Mouse (Mus musculus): ENCODE data around the gene Scoc.
"Not testable (repeated sequence)": the region's sequence is repeated elsewhere in the genome, so short reads cannot be mapped to it uniquely, and the experiment has no call there.

The Scoc gene

DNA sequence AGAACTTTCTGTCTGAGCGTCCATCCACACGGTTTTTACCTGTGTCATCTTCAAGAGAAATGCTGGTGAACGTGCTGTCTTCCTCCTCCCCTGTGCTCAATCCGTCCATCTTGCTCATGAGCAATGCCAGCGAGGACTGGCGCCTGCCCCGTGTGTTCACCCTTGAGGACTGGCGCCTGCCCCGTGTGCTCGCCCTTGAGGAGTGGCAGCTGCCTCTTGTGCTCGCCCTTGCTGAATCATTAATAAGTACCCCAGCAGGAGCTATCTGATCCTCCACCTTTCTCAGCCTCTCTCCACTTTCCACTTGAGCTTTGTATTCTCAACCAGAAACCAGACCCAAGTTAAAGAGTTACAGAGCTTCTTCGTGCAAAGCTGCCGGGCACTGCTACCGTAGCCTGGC lies at the start of gene Scoc:
Gene Scoc, minus strand, starts transcription at position 170 of the 400 bp plus-strand sequence.
- no peak for DNase-seq (ENCODE audit: low read depth, low spot score)

DNA sequence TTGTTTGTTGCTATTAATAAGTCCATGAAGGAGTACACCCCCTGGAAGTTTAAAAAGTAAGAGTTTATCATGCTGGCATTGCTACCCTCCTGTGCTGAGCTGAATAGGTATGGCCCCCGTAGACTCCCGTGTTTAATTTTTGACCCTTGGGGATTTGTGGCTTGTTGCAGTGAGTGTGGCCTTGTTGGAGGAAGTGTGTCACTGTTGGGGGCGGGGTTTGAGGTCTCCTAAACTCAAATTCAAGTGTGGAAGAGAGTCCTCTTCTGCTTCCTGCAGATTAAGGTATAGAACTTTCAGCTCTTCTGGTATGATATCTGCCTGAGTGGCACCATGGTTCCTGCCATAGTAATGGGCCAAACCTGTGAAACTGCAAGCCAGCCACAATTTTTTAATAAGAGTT lies 1.4 kb upstream of the Scoc start:
- no peak for DNase-seq (ENCODE audit: low read depth, low spot score)

DNA sequence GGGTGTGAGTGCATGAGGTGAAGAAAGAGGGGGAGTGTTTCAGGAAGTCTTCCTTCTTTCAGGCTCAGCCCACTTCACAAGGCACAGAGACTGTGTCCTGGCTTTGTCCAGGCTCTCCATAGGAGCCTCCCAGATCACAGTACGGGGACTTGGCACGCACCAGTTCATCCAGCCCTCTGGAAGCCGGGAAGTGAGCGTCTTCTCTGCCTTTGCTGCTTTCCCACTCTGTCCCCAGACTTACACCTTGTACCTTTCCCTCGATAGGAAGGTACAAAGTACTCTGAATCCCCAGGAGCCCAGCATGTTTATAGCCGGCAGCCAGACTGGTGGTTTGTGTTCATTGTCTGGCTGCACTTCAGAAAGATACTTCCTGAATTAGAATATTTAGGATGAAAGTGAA lies 1.1 kb downstream of the Scoc start:
- DNase-seq (ENCODE audit: low read depth, low spot score), result peak; percentile 12

DNA sequence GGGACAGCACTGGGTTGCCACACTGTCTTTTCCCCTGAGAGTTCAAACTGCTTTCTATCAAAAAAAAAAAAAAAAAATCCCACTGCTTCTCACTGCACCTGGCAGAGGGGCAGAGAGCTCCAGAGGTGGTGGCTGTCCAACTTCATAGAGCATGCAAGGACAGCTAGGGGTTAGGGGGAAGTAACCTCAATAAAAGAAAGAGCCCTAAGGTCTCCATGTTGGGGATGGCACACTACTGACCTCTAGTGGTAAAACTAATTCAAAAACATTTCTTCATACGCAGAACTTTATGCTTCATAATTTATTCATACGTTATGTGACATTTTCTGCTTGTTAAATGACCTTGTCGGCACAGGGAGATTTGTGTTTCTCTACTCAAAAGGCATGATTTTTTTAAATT lies 7.1 kb downstream of the Scoc start:
- peak; percentile 20 for DNase-seq (ENCODE audit: low read depth, low spot score)

DNA sequence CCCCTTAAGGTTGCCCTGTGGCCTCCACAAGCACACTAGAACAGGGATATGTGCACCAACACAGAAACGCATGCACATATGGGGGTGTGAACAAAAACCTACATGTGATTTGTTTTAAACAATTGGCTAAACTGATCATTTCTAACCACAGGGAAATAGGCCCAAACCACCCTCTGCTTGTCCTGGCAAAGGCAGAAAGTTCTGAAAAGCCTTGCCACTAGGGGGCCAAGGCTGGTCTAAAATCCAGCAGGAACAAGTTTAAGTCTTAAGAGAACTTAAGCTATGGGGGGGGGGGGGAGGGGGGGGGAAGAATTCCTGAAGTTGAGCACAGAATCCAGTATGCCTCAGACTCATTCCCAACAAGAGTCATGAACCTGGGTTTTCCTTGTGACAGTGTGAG lies 8.2 kb downstream of the Scoc start:
- peak; percentile 84 for DNase-seq (ENCODE audit: low read depth, low spot score)

DNA sequence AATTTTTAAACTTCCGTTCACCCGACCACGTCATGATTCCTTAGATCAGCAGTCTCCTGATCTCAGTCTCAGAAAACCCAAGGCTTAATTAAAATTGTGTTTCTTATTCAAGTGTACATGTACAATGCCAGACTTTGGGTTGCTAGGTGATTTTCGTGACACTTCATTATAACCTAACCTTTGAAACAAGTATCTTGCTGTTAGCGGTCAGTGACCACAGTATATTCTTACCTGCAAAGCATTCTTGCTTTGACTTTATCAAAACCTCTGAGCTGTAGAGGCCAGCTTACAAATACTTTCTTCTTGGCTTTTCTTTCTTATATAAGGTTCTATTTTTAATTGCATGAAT lies 15.2 kb downstream of the Scoc start:
- no peak for DNase-seq (ENCODE audit: low read depth, low spot score)

DNA sequence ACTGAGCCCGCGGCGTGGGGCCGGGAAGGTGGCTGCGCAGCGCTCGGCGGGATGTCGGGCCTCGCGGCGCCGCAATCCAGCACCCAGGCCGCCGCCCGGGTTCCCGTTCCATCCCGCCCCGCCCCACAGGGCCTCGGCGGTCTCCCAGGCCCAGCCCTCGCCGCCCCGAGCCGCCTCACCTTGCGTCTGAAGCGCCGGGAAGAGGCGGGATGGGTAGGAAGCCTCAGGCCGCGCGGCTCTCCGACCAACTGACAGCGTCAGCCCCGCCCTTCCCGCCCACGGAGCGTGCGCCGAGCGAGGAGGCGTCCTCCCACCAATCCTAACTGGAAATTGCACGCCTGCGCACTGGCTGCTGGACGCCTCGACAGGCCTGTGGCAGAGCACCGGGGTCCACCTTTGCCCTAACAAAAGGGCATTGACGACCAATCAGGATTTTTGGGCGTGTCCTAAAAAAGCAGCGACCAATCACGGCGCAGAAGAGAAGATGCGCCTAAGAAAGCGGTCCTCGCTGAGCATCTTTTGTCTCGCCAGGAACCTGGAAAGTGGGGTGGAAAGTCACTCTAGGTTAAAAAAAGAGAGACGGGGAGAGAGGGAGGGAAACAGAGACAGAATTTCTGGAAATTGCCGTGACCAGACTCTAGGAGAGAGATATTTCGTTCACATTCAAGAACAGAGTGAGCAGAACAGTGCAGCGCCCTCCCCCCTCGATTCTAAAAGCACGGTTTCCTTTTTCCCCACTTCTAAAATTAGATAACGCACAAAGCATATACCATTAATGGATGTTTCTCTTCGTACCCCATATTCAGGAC lies 15.7 kb downstream of the Scoc start:
- DNase-seq (ENCODE audit: low read depth, low spot score), result peak; percentile 100

DNA sequence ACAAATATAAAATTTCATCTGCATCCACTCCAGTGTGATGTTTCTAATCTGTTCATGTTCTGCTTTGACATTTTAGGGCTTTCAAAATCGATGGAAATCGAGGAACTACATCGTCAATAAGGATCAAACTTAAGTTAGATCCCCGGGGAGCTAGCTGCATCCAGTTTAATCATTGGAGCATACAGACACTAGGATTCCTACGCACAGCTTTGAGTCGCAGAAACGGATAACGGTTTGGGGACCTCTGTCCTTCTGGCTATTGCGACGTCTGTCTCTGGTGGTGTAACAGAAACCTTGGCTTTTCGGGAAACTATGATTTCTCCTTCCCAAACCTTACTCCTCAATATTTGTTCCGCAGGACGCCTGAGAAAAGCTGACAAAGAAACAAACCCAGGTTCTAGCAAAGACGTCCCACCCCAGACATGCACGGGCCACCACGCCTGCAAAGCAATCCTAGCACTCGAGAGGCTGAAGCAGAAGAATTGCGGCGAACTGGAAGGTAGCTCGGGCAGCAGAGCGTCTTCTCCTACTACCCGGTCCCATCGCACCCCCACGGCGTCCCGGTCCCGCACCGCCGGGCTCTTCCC lies 16.4 kb downstream of the Scoc start:
- no peak for DNase-seq (ENCODE audit: low read depth, low spot score)

DNA sequence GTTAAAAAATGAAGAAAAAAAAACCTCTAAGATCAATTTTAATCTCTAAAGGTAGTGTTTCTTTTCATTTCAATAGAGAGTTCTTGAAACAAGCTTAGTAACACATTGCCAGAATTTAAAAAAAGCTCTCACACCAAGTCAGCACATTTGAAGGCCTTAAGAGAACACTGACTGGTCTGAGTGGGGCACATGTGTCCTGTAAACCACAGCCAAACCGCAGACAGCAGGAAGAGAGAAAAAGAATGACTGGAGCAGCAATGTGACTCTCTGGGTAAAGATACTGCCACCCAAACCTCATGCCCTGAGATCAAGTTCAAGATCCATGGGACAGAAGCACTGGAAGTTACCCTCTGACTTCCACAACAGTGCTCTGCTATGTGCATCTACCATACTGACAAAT lies 21.1 kb downstream of the Scoc start:
- DNase-seq (ENCODE audit: low read depth, low spot score), result no peak

DNA sequence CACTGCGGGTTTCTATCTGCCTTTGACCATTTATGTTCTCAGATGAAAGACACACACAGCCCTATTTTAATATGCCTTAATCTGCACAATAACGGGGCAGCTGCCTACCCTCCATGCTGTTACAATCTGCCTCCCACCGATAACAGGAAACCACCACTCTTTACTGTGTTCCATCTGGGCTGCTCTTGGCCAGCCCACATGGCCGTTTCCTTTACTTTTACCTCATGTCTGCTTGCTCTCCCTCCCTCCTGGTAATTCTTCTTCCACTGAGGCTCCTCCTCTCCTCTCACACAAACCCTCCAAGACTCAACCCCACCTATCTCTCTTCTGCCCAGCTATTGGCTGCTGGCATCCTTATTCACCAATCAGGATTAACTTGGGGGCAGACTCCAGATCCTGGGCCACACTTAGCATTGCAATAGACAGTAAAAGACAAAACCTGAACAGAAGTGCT lies 29.1 kb downstream of the Scoc start:
- DNase-seq (ENCODE audit: low read depth, low spot score), result peak; percentile 86

DNA sequence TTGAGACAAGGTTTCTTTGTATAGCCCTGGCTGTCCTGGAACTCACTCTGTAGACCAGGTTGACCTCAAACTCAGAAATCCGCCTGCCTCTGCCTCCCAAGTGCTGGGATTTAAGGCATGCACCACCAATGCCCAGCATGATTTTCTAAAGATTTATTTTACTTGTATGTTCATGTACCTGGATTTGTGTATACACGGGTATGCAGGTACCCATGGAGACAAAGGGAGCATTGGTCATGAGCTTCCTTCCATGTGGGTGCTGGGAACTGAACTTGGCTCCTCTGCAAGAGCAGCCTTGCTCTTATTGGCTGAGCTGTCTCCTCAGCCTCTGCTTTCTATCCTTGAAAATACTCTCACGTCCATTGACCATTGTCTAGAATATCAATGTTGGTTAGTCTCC lies 29.6 kb downstream of the Scoc start:
- DNase-seq (ENCODE audit: low read depth, low spot score), result not testable (repeated sequence)

DNA sequence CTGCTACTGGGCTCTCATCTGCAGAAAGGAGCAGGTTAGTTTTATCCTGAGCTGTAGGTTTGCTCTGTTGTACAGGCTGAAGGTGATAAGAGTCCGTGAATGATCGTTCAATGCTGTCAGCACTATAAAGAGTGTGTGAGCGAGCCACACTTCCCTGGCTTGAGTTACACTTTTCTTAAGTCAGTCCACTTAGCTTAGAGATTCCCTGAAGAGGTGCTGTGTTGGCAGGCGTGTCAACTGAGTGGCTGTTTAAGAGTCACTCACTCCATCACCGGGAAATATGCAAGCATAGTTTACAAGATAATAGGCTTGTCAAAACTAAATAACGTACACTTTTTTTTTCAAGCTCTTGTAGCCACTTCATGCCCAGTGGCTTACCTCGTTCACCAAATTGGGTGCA lies 31.2 kb downstream of the Scoc start:
- no peak for DNase-seq (ENCODE audit: low read depth, low spot score)

DNA sequence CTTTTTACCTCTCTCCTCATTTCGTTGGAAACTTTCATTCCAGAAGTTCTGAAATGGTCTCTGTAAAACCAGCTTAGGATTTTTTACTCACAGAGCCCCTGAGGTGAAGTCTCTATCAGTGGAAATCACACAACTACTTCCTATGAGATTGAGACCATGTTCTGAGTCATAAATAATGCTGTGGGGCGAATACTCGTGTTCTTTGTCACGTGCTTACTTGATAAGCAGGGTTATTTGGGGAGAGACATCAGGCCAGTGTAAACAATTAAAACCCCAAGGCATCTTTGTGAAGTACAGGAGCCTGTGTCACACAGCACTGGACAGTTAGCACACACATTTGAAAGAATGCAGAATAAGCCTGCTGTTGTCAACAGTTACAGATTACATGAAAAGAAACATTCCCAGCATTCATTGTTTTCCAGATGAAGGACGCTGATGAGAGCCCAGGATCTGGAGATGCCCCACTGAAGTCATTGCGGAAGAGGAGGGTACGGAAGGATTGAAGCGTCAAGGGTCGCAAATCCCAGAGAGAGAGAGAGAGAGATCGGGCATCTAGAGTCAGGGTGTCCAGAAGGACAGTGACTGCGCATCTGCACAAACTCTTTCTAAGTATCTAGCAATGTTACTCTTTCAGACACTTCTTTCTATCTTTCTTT lies 32.0 kb downstream of the Scoc start:
- DNase-seq (ENCODE audit: low read depth, low spot score), result peak; percentile 81

DNA sequence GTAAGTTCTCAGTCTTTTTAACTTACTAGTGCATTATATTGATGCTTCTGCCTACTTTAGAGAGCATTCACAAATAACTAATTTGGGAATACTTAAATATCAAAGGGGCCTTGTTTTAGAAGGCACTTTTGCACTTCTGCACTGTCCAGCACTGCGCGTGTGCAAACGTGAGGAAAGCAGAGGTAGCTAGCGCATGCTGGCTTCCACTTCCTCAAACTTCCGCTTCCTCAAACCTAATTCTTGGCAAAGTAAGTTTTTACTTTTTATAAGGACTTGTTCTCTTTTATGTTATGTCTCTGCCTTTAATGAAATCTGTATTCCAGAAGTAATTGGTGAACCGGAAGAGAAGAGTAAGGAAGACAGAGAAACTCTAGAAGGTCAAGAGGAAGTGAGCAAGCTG lies 33.0 kb downstream of the Scoc start:
- DNase-seq (ENCODE audit: low read depth, low spot score), result no peak

DNA sequence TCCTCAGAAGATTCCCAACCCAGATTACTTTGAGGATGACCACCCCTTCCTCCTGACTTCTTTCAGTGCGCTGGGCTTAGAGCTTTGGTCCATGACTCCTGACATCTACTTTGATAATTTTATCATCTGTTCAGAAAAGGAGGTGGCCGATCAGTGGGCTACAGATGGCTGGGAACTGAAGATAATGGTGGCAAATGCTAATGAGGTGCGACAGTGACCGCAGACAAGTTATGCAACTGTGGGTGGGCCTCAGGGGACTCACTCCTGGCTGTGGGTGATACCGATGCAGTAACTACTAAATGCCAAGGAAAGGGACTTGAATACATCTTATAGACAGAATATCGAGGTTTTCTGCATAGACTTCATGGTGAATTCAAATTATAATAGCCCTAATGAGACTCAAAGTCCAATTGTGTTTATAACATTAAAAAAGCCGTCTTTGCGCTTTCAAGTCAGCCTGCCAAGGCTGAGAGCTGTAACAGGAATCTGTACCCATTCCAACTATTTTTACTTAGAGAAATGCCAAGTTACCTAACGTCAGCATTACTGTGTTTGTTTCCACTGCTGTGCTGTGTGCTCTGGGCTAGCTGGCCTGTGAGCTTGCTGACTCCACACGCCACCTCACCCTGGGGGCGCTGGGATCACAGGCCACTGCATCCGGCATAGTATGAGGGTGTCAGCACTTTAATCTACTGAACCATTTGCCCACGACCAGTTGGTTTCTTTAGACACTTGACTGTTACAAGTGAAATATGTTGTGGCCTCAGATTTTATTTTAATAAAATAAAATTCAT lies 35.0 kb downstream of the Scoc start:
- no peak for DNase-seq (ENCODE audit: low read depth, low spot score)

DNA sequence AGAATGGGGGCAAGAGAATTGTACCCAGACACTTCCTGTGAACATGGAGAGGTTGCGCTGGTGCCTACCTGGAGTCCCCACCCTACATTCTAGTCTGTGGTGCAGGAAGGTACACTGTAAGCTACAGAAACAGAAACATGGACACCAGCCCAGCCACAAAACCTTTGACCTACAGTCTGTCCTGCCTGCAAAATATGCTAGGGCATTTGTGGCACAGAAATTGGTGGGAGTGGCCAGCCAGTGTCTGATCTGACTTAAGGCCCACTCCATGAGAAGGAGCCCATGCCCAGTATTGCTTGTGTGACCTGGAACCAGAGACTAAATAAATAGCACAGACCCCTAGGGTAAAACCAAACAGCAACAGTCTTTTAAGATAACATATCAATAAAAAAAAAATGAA lies 36.8 kb downstream of the Scoc start:
- no peak for DNase-seq (ENCODE audit: low read depth, low spot score)

DNA sequence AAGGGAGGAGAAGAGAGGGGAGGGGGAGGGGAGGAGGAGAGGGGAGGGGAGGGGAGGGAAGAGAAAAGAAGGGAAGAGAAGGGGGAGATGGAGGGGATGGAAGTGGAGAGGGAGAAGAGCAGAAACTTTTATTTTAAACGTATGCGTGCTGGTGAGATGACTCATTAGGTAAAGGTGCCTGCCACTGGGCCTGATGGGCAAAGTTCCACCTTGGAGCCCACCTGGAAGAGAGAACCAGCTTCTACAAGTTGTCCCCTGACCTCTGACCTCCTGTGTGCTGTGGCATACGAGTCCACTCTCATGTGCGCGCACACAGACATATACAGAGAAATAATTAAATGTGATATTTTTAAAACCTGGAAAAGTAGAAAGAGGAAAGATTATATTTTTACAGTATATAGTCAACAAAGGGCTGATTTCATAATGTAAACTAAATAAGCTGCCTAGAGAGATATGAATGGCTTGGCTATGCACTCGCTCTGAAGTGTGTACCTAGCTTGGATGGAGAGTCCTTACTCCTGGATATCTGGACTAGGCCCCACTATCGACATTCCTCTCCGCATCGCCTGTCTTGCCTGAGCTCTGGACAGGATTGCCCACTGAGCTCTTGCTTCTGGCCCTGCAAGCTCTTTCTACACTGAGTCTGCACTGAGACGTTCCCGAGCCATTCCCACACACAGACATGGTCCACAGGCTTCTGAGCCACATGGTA lies 39.2 kb downstream of the Scoc start:
- no peak for DNase-seq (ENCODE audit: low read depth, low spot score)

DNA sequence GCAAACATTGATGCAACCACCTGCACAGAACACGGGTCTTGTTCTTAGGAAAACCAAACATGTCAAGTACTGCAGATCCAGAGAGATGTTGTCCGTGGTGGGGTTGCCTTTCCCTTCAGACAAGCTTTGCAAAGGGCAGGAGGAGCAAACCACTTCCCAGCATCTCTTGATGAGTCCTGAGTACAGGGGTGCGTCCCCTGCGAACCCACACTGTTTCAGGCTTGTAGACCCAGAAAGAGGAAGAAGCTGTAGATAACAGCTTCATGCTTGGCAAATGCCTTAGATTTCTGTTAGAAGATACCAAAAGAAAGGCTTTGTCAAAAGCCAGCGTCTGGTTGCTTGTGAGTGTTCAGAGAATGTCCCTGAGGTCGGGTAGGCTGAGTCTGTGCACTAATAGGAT lies 40.2 kb downstream of the Scoc start:
- no peak for DNase-seq (ENCODE audit: low read depth, low spot score)

DNA sequence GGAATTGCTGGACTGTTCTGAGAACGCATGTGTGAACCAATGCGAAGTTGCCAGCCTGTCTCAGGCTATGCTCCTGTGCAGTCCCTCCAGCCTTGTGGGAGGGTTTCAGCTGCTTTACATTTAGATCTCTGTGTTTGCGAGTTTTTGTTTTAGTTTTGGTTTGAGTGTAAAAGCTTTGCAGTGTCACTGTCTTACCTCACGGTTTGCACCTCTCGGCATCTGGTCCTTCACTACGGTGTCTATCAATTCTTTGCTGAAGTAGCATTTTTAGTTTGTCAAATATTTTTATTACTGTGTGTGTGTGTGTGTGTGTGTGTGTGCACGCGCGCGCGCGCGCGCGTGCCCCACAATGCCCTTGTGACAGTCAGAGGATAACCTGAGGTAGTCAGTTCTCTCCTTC lies 41.3 kb downstream of the Scoc start:
- no peak for DNase-seq (ENCODE audit: low read depth, low spot score)

DNA sequence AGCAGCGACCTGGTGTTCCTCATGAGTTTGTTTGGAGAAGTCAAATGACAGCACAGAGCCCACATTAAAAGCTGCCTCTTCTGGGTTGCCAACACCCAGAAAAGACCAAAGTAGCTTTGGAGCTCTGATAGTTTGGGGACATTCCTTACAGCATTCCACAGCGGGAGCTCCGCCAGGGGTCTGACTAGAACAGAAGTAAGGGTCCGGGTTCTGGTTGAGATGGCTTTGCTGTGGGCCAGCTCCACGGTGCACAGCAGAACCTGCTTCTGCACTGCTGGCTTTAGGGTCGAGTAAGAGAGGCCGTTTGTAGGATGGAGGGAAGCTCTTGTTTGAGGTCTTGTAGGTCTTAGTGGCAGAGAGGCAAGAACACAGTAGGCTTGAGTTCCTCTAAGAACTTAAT lies 49.7 kb downstream of the Scoc start:
- DNase-seq (ENCODE audit: low read depth, low spot score), result peak; percentile 56

DNA sequence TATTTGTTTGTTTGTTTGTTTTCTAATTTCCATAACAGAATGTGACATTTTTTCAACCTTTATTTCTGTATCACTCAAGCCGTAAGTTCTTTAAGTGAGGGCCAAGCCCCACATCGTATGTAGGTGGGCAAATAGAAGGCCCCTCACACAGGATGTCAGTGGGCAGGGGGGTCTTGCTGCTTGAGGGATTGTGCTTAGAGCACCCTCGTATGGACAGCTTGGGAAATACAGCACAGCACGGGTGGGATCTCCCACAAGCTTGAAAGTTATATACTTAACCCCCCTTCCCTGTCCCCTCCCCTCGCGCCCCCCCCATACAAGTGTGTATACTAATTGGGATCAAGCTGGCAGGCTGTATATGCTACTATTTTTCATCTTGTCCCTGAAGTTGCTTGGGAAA lies 51.4 kb downstream of the Scoc start:
- peak; percentile 76 for DNase-seq (ENCODE audit: low read depth, low spot score)

DNA sequence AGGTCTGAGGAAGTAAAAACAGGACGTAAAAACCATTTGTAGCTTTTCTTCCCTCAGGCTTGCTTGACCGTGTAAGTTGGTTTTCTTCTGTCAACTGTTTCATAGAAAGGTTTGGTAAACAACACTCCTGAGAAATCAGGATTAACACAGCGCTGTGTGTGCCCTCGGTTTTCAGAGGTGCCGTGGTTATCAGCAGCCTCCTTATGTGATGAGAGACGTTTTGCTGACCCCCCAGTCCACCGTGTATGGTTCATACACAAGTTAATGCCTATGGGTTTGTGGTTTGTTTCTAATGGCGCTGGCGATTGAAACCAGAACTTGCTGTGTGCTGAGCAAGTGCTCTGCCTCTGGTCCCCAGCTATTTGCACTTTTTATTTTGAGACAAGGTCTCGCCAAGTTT lies 52.6 kb downstream of the Scoc start:
- no peak for DNase-seq (ENCODE audit: low read depth, low spot score)

All from ZHBTc4 (cell line).